Mouse (Mus musculus) midbrain, embryonic 14.5 days (tissue): ENCODE measurements around the gene Usp28. TPM values are rescaled to one million over a fixed set of nuclear protein-coding genes. Genes with fewer than 3 reads are reported as not detected.

Experiments
- ATAC-seq: fragments of 200-750 bp; cut with Nextera tagmentation; 2 replicates; pipeline ENCODE4 v1.8.0; 2017; ENCODE audit warnings: moderate number of reproducible peaks, moderate library complexity; ENCODE audit not compliant: low FRiP score, low TSS enrichment
- DNase-seq: peaks from one replicate; pipeline ENCODE4 v3.0.0-alpha.2; 2015
- H3K27ac ChIP-seq: fragments of 300-500 bp; sonication (generic); replicated peaks from 2 replicates; pipeline ENCODE4 v1.5.1; 2014; ENCODE audit warnings: mild to moderate bottlenecking, low read depth, low read length, moderate library complexity
- H3K27me3 ChIP-seq: fragments of 300-500 bp; sonication (generic); 2 replicates; pipeline ENCODE4 v1.6.1; 2014; ENCODE audit warnings: low read length, control low read depth, mixed read lengths; ENCODE audit not compliant: control insufficient read depth, insufficient read depth
- H3K36me3 ChIP-seq: fragments of 300-500 bp; sonication (generic); 2 replicates; pipeline ENCODE4 v1.6.1; 2014; ENCODE audit warnings: low read length, control low read depth; ENCODE audit not compliant: control insufficient read depth, insufficient read depth
- H3K4me1 ChIP-seq: fragments of 300-500 bp; sonication (generic); 2 replicates; pipeline ENCODE4 v1.6.1; 2014; ENCODE audit warnings: mild to moderate bottlenecking, antibody characterized with exemption, low read length, control low read depth; ENCODE audit not compliant: control insufficient read depth, insufficient read depth
- H3K4me2 ChIP-seq: fragments of 300-500 bp; sonication (generic); 2 replicates; pipeline ENCODE4 v1.6.1; 2014; ENCODE audit warnings: mild to moderate bottlenecking, low read length, moderate library complexity
- H3K4me3 ChIP-seq: fragments of 300-500 bp; sonication (generic); replicated peaks from 2 replicates; pipeline ENCODE4 v1.5.1; 2014; ENCODE audit warnings: low read depth, low read length
- H3K9ac ChIP-seq: fragments of 300-500 bp; sonication (generic); replicated peaks from 2 replicates; pipeline ENCODE4 v1.6.1; 2014; ENCODE audit warnings: mild to moderate bottlenecking, low read length, moderate library complexity
- H3K9me3 ChIP-seq: fragments of 300-500 bp; sonication (generic); 2 replicates; pipeline ENCODE4 v1.6.1; 2016; ENCODE audit warnings: low read length, control low read depth, mixed read lengths; ENCODE audit not compliant: control insufficient read depth
- WGBS: fragments of 180-500 bp; shearing (Covaris S2); extraction: QIAGEN DNeasy Blood & Tissue Kit; methylation state at CpG from one replicate; pipeline ENCODE4 v1.1.7; 2014; 5-methylcytosine and 5-hydroxymethylcytosine counted together
- polyA plus RNA-seq: library from polyadenylated mRNA; unstranded; fragments of >200 nt; fragmentation: Nextera tagmentation; extraction: Ambion mirVana; gene quantifications from 2 replicates; pipeline ENCODE4 v1.2.1, GENCODE M21; 2014

Gene Usp28
- polyA plus RNA-seq, 1 experiment from 2014 or later, result 33.4 TPM

DNA sequence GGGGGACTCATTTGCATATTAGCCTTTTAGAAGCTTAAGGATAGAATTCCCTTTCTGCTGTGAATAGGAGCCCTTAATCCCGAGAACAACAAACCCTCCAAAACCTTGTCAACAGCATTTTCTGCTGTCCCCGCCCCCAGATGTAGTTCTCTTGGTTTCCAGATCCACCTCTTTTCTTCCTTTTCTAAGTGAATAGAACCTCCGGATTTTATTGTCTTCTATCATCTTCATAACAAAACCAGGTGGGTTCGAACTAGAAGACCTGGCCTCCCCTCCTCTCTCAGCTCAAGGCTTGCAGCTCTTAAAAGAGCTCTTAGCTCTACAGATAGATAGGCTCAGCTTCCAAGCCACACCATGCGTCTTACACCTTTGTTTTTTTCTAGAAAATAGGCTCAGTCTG lies 6.5 kb downstream of the Usp28 start:
- WGBS, result 36% methylated on average over 5 of the region's 5 CpGs
- DNase-seq, result no peak
- Histone ChIP-seq H3K27me3 (no peaks in the 10 kb centered on the region), H3K4me3 (no peak overlapping the region), H3K9me3 (no peaks in the 10 kb centered on the region), H3K4me2 (no peak overlapping the region), H3K9ac (no peak overlapping the region), H3K4me1 (peaks cover 13% of the 10 kb centered on the region), H3K27ac (no peak overlapping the region), H3K36me3 (peaks cover 6% of the 10 kb centered on the region; the same call in 1 of the 2 replicates)
- no peak for ATAC-seq

DNA sequence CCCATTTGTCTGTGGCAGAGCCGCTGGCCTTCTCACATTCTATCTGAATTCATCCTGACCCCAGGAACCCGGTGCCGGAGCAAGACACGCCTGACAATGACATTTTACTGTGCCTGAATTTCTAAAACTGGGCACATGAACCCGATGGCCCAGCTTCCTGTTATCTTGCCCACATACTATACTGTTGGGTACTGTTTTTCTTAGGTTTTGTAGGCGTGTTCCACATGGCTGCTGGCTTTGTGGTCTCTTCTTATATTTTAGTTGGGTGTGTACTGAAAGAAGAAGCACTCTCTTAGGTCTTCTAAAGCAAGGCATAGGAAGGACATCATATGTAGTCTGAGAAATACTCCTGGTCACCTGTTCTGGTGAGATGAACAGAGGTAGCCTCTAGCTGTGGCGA lies 9.6 kb downstream of the Usp28 start:
- Histone ChIP-seq H3K36me3 (peaks cover 6% of the 10 kb centered on the region; the same call in 1 of the 2 replicates), H3K4me1 (no peaks in the 10 kb centered on the region), H3K9me3 (no peaks in the 10 kb centered on the region), H3K9ac (no peak overlapping the region), H3K4me2 (no peak overlapping the region), H3K27me3 (no peaks in the 10 kb centered on the region), H3K4me3 (no peak overlapping the region), H3K27ac (no peak overlapping the region)
- 94% methylated on average over 7 of the region's 7 CpGs for WGBS
- DNase-seq (no peak), ATAC-seq (no peak)

GRCm38 (mm10) chr9:48995735-48996134 lies 10.6 kb downstream of the Usp28 start:
- Histone ChIP-seq H3K27ac (no peak overlapping the region), H3K4me1 (no peaks in the 10 kb centered on the region), H3K4me2 (no peak overlapping the region), H3K36me3 (peaks cover 6% of the 10 kb centered on the region), H3K9me3 (no peaks in the 10 kb centered on the region), H3K27me3 (no peaks in the 10 kb centered on the region), H3K4me3 (no peak overlapping the region), H3K9ac (no peak overlapping the region)
- ATAC-seq, result no peak
- DNase-seq, result no peak
- 98% methylated on average over 1 of the region's 1 CpGs for WGBS

GRCm38 (mm10) chr9:48999256-48999655 lies 14.1 kb downstream of the Usp28 start:
- no peaks in the 10 kb centered on the region for H3K27me3 ChIP-seq
- no peak overlapping the region for H3K9ac ChIP-seq
- DNase-seq (no peak), ATAC-seq (no peak)
- H3K4me1 ChIP-seq, result no peaks in the 10 kb centered on the region
- no peak overlapping the region for H3K27ac ChIP-seq
- no peak overlapping the region for H3K4me3 ChIP-seq
- no peak overlapping the region for H3K4me2 ChIP-seq
- H3K9me3 ChIP-seq, result no peaks in the 10 kb centered on the region
- H3K36me3 ChIP-seq, result peaks cover 30% of the 10 kb centered on the region
- WGBS, result 89% methylated on average over 6 of the region's 6 CpGs

DNA sequence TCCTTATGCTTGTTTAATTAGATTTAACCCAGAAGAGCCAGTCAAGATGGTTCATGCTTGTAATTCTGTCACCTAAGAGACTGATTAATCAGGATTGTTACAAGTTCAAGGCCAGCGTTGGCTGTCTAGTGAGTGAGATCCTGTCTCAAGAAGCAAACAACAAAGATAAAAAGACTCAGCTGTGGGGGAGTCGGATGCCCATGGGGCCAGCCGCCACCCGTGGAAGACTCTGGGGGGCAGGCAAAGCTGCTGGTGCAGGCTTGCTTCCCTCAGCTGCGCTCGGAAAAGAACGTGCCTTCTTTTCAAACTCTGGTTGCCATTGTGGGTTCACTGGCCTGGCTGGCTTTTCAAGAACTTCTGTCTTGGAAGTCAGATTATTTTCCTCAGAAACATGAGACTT lies 30.6 kb downstream of the Usp28 start:
- H3K9ac ChIP-seq, result no peak overlapping the region
- H3K4me1 ChIP-seq, result no peaks in the 10 kb centered on the region
- H3K4me2 ChIP-seq, result no peak overlapping the region
- no peaks in the 10 kb centered on the region for H3K9me3 ChIP-seq
- no peak overlapping the region for H3K4me3 ChIP-seq
- H3K27ac ChIP-seq, result no peak overlapping the region
- peaks cover 80% of the 10 kb centered on the region for H3K36me3 ChIP-seq
- DNase-seq (no peak), ATAC-seq (no peak)
- no peaks in the 10 kb centered on the region for H3K27me3 ChIP-seq
- 84% methylated on average over 7 of the region's 7 CpGs for WGBS

DNA sequence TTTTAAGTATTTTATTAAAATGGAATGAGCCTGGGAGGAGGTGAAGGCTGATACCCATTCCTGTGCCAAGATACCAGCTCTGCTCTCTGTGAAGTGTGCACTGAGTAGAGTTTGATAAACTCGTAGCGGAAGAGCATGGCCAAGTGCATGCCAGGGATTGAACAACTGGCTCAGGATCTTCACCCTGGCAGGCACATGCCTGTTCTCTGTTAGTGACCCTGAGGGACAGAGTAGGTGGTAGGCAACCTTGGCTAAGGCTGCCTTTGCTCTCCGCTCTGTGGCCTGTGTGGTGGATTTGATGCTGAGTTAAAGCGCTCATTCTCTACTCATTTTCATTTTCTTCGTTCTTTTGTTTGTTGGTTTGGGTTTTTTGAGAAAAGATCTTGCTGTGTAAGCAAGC lies 36.1 kb downstream of the Usp28 start:
- peaks cover 55% of the 10 kb centered on the region for H3K36me3 ChIP-seq
- H3K4me1 ChIP-seq, result no peaks in the 10 kb centered on the region
- H3K27me3 ChIP-seq, result no peaks in the 10 kb centered on the region
- DNase-seq (no peak), ATAC-seq (no peak)
- no peak overlapping the region for H3K27ac ChIP-seq
- no peak overlapping the region for H3K4me3 ChIP-seq
- no peak overlapping the region for H3K4me2 ChIP-seq
- H3K9ac ChIP-seq, result no peak overlapping the region
- H3K9me3 ChIP-seq, result no peaks in the 10 kb centered on the region
- 95% methylated on average over 5 of the region's 5 CpGs for WGBS

GRCm38 (mm10) chr9:49023956-49024355 lies 38.8 kb downstream of the Usp28 start:
- H3K4me3 ChIP-seq, result no peak overlapping the region
- no peak overlapping the region for H3K9ac ChIP-seq
- WGBS, result 95% methylated on average over 5 of the region's 5 CpGs
- no peak for DNase-seq
- no peak overlapping the region for H3K4me2 ChIP-seq
- ATAC-seq, result no peak
- no peaks in the 10 kb centered on the region for H3K4me1 ChIP-seq
- no peaks in the 10 kb centered on the region for H3K9me3 ChIP-seq
- H3K27ac ChIP-seq, result no peak overlapping the region
- peaks cover 59% of the 10 kb centered on the region for H3K36me3 ChIP-seq
- H3K27me3 ChIP-seq, result no peaks in the 10 kb centered on the region

- H3K36me3 ChIP-seq, result peaks cover 60% of the 10 kb centered on the region
- ATAC-seq, result no peak
- no peak for DNase-seq
These were observed 39.4 kb downstream of the Usp28 start for GRCm38 (mm10) chr9:49024529-49024928.

DNA sequence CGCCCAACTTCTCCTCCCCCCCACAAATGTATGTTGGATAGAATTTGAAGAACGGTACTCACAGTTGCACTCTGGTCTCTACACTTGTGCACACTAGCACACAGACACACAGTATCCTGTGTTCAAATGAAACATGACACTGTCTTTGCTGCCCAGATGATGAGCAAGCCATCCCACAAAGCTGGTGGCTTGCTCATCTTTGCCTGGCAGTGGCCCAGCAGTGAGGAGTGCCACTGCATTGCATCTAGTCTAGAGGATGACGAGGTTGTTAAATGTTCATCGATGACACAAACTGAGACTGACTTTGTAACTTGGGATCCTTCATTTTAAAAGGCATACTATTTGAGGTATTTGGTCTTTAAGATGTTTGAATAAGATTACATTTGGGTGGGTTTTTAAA lies 49.6 kb downstream of the Usp28 start:
- DNase-seq (no peak), ATAC-seq (no peak)
- no peaks in the 10 kb centered on the region for H3K9me3 ChIP-seq
- no peak overlapping the region for H3K4me3 ChIP-seq
- 96% methylated on average over 4 of the region's 4 CpGs for WGBS
- no peaks in the 10 kb centered on the region for H3K27me3 ChIP-seq
- peaks cover 81% of the 10 kb centered on the region for H3K36me3 ChIP-seq
- H3K4me1 ChIP-seq, result no peaks in the 10 kb centered on the region
- H3K27ac ChIP-seq, result no peak overlapping the region
- no peak overlapping the region for H3K9ac ChIP-seq
- no peak overlapping the region for H3K4me2 ChIP-seq

More at GRCm38 (mm10) chr9:49024529-49024928, 39.4 kb downstream of the Usp28 start:
- no peak overlapping the region for H3K27ac ChIP-seq
- no peaks in the 10 kb centered on the region for H3K4me1 ChIP-seq
- no peak overlapping the region for H3K4me3 ChIP-seq
- no peaks in the 10 kb centered on the region for H3K27me3 ChIP-seq
- H3K4me2 ChIP-seq, result no peak overlapping the region
- H3K9ac ChIP-seq, result no peak overlapping the region
- WGBS, result 89% methylated on average over 2 of the region's 2 CpGs
- H3K9me3 ChIP-seq, result no peaks in the 10 kb centered on the region
